Mouse (Mus musculus): ENCODE results near the gene Pan2. TPM values are rescaled to one million over a fixed set of nuclear protein-coding genes. Genes with fewer than 3 reads are reported as not detected.
"Not testable (repeated sequence)": the region's sequence is repeated elsewhere in the genome, so short reads cannot be mapped to it uniquely, and the experiment has no call there.

Pan2 gene
- total RNA-seq, 2 experiments from 2014 or later, result 24.0 to 32.8 TPM

DNA sequence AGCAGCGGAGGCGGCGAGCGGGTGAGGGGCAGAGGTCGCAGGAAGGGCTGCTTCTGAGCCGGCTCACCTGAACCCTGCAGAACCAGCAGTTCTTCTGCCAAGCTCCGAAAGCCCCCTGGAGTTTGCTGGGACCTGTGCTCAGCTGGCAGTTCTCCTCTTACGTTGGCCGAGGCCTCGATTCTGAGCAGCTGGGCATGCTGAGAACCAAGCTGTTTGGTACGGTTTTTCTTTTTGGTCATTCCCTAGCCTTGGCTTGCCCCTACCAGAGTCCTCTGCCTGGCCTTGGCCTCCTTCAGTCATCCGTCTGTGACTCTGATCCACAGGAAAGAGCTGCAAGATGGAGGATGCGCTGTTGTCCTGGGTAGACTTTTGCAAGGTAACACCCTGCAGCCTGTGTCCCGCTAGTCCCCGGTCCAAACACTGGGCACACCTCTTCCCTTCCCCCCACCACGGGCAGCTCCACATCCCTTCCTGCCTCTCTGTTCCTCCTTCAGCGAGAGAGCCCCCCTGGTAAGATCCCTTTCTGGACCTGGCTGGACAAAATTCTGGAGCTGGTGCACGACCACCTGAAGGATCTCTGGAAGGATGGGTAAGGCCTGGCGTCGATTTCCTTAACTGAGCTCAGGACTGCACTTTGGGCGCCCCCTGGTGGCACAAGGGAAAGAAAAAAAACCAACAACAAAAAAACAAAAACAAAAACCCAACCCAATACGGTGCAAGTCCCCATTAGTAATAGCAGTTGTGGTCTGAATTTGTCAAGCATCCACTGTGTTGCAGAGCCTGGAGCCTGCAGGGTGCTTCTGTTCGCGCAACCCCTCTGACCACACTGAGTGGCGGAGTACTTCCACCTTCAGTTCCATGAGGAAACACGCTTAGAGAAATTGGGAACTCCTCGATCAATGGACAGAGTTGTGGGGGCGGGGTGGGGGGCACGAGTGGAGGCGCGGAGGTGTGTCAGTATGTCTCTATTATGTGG is 19.2 kb upstream of the Pan2 start:
- peak; percentile 78 for DNase-seq

DNA sequence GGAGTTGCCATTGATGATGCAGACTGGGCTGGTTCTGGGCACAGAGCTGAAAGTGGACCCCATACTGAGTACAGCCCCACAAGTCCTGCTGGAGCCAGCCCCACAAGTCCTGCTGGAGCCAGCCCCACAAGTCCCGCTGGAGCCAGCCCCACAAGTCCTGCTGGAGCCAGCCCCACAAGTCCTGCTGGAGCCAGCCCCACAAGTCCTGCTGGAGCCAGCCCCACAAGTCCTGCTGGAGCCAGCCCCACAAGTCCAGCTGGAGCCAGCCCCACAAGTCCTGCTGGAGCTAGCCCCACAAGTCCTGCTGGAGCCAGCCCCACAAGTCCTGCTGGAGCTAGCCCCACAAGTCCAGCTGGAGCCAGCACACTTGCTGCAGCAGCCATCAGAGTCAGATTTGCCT is 12.5 kb upstream of the Pan2 start:
- peak; percentile 15 for DNase-seq

DNA sequence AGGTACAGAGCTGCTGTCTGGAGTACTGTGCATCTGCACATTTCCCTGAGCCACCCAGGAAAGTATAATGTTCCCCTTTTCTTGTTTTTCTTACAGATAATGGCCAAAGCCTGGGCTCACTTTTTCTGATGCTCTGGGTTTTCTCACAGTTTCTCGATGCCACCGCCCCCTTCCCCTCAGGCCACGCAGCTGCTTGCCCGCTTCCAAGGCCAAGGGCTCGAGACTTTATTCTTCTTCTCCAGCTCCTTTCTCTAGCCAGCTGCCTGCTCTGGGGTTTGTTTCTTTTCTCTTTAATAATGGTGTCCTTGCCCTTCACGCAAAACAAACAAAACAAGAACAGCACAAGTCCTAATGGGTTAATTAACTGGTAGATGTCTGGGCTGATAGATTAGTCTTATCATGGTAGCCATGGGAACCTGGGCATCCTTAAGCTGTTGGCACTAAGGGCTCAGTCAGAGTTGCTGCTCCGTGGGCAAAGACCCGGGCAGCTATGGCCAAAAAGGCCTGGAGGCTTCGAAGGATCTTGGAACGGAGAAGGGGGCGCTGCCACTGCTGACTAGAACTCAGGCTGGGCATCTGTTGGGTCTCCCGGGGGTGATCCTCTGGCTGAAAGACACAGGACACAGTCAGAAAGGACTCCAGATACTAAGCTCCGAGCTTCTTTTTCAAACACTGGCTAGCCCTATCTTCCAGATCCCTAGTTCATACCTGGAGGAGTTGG is 6.6 kb upstream of the Pan2 start:
- no peak for DNase-seq

DNA sequence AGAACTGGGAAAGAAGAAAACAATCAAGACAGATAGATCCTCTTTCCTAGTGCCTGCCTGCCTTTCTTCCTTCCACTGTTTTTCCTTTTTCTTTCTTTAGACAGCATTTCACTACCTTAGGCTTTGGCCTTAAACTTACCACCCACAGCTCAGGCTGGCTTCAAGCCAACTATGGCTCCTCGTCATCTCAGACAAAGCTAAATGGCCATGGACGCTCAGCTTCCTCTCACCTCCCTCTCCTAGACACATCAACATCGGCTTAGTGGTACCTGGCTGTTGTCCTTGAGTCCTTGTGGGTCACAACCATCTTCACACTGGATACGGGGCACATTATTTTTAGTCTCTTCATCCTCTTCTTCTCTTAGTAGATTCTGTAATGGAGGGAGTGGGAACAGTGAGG is 5.9 kb upstream of the Pan2 start:
- DNase-seq, result peak; percentile 61

DNA sequence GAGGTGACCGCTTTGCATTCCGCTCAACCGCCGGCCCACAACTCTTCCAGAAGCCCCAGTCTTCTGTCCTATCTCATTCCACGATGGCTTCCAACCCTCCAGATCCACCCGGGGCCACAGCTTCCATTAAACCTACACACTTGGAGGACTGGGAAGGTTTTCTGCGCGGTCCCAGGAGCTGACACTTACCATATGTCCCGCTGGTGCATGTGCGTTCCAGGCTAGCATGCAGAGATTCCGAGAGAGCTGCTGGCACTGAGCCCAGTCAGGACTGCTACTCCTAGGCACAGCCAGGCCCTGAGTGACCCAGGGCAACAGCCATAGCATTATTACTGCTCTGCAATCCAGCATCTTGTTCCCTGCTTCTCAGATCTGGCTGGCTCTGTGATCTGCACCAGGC is 5.5 kb upstream of the Pan2 start:
- peak; percentile 63 for DNase-seq

DNA sequence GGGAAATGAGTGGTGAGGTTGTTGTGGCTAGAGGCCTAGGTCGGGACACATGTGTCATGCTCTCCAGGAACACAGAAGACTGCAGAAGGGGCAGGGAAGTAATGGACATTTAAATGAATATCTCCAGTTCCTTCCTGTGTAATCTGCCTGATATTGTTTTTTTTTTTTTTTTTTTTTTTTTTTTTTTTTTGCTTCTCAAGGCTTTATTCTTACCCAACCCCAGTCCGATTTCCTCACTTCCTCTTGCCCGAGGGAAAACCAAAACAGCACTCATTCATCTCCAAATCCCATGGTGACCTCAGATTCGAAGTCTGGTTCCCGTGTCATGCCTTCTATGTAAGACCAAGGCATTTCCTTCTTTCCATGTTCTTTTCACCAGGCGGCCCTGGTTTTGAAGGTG is 4.9 kb upstream of the Pan2 start:
- DNase-seq, result peak; percentile 46

DNA sequence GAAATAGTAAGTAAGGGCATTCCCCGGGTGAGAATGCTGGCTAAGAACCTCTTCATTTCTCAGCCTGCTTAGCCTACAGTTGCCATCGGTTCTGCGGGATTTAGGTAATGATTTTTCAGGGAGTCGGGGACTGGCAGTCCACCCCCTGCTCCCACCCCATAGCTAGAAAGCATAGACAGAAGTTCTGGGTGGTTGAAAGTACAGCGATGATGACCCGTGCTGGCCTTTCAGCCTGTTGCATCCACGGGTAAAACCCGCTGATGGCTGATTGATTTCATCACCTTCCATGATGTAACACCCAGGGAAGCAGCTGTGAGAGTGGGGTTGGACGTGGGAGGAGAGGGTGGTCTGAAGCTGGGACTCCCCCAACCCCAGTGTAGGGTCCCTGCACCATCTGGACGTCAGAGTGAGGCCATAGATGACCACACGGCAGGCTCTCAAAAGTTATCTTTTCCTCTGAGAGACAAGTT is 4.4 kb upstream of the Pan2 start, which contains the start of gene Il23a:
Gene Il23a (minus strand): TSS at position 51 of the 470 bp plus-strand sequence.
- no peak for DNase-seq

DNA sequence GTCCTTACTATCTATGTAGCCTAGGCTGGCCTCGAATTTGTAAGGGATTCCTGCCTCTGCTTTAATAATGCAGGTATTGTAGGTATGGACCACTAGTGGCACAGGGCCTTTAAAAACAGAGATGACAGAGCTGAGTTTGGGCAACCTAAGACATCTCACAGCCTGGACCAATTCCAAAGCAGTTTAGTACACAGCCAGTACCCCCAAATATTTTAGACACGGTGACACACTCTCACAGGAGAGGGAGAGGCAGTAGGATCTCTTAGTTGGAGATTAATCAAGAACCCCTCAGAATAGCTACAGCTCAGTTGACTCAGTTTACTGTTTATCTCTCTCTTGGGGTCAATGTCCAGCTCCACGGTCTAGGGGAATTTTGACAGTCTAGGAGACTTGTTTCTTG is 778 bp upstream of the Pan2 start:
- DNase-seq, result no peak

DNA sequence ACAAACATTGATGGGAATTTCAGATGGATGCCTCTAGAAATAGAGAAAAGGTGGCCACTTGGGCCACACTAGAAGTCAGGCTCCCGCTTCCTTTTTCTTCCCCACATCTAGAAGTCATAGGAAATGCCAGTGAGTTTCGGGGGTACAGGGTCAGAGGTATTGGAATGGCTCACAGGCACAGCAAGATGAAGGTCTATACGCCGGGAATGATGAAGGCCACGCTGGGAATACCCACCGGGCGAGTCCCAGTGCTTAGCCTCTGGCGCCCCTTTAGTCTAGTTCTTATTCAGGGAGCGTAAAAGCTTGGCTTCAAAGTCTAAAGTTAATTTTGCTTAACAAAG is 380 bp upstream of the Pan2 start:
- no peak for DNase-seq

DNA sequence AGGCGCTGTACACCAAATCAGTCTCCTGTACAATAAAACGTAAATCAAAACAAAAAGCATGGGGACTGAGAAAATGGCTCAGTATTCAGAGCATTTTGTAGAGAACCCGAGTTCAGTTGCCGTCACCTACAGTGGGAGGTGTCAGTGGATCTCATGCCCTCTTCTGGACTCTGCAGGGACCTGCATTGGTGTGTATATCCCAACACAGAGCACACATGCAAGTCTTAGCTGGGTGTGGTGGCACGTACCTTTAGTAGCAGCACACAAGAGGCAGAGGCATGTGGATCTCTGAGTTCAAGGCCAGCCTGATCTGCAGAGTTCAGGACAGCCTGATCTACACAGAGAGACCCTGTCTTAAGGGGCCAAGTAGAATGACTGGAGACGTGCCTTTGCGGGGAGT is 6.5 kb downstream of the Pan2 start:
- DNase-seq, result peak; percentile 16

DNA sequence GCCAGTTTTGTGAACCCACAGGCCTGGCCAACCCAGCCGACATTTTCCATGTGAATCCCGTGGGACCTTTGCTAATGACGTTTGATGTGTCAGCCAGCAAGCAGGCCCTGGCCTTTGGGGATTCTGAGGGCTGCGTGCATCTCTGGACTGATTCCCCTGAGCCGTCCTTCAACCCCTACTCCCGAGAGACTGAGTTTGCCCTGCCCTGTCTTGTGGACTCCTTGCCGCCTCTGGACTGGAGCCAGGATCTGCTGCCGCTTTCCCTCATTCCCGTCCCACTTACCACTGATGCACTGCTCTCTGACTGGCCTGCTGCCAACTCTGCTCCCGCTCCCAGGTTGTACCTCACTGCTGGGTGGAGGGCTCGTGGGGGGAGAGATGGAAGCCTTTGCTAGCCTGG is 7.0 kb downstream of the Pan2 start:
- DNase-seq, result peak; percentile 83

DNA sequence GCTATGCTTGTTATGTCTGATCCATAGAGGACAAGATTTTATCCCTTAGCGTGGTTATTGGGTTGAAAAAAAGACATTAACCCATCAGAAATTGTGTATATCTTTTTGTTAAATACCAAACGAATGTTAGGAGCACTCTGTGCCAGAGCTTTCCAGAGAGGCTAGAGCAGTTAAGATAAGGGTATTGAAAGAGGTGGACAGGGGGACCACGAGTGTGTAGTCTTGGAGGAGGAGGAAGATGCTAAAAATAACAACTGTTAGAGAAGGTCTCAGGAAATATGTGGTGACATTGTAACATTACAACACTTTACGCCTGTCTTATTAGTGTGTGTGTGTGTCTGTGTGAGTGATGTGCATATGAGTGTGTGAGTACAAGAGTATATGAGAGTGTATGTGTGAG is 7.8 kb downstream of the Pan2 start:
- DNase-seq, result no peak

DNA sequence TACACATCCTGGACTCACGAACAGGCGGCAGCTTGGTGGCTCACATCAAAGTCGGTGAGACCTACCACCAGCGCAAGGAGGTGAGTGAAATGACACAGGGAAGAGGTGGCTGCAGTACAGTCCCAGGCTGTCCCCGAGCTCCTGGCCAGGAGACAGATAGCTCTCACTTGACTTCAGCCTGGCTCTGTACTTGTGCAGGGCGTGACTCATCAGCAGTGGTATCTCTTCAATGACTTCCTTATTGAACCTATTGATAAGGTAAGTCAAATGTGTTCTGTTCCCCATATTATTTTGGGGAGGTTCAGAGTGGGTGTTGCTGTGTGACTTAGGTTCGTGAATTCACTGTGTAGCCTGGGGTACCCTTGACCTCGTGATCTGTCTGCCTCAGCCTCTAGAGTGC is 12.4 kb downstream of the Pan2 start:
- no peak for DNase-seq

DNA sequence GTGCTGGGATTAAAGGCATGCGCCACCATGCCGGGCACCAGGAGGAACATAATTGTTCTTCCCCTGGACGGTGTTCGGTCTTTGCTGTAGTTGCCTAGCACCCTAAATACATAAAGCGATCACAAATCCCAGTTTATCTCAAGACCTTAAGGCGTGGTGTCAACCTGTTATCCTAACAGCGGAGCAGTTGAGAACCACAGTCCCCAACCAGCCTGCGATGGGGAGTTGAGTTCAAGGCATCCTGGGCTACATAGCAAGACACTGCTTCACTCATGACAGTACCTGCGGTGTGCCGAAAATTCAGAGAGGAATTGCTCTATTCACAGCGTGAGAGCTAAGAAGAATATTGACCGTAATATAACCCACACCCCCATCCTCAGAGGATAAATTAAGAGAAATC is 18.5 kb downstream of the Pan2 start:
- DNase-seq, result no peak

DNA sequence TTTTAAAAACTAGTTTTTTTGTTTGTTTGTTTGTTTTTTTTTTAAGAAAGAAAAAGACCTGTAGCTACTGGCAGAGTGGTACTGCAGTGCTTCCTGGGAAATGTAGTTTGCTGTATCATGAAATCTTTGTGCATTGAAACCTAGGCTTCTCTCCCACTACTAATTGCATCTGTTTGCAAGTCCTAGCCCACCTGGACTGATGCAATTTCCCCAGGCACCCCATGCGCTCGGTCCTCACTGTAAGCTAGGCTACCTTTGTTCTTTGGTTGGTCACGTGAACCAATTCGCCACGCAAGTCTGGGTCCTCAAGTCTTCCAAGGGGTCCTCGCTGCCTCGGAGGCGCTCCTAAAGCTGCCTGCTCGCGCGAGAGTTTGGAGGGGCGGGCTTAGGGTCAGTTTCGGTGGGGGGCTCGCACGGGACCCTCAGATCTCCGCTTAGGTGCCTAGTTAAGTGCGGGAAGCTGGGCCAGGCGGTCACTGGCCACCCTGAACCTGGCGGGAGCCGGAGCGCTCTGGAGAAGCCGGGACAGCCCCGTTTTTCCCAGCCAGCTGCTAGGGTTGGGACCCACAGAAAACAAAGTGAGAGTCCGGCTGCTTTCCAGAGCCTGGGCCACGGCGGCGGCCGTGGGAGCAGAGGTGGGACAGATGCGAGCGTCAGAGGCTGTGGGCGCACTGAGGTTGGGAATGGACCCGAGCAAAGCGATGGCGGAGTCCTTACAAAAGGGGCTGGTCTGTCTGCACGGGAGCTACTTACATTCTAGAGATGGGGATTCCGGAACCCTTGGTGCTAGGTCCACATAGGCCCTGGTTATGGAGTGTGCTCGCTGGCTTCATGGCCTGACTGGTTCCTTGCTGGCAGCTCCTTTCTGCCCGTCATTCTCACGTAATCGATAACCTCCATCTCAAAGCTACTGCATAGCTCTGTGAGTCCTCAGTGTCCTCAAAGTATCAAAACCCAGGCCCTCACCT is 19.3 kb downstream of the Pan2 start, which contains the start of gene Cnpy2:
Gene Cnpy2 (plus strand): TSS at position 319 of the 968 bp plus-strand sequence.
- peak; percentile 87 for DNase-seq

DNA sequence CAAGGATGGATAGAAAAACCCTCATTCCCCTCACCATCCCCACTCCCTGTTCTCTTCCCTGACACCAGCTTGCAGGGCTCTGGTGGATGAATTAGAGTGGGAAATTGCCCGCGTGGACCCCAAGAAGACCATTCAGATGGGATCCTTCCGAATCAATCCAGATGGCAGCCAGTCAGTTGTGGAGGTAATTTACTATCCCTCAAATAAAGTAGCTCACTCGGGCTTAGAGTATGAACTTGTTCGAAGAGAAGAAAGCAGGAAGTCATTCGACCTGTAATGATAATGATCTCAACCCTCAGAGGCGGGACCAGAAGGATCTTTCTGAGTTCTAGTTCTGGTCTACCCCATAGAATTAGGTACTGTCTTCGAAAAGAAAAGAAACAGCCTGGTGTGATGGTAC is 20.4 kb downstream of the Pan2 start:
- DNase-seq, result no peak

DNA sequence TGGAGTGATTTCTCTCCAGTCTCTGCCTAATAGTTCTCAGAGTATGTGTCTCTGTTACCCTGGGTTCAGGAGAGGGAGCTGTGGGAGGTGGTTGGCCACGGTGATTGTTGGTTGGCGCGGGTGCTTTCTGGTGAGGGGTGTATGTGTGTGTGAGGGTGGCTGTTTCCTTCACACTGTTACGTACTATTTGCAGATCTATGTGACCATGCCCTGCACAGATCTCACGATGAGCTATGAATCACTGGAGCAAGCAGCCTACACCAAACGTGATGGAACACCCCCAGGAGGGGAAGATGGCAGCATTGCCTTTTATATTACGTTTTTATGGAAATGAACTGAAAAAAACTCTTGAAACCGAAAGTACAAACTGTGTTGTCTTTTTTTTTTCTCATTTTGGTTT is 23.7 kb downstream of the Pan2 start:
- no peak for DNase-seq

DNA sequence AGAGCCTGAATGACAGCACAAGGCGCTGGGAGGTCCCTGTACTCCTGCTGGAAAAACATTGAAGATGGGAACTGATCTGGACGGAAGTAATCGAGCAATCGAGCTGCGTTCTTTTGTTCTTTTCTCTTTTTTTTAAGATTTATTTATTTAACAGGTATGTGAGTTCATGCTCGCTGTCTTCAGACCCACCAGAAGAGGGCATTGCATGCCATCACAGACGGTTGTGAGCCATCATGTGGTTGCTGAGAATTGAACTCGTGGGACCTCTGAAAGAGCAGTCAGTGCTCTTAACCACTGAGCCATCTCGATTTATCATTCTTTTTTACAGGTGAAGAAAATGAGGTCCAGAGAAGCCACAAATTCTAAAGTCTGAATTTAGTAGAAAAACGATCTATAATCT is 24.5 kb downstream of the Pan2 start:
- no peak for DNase-seq

DNA sequence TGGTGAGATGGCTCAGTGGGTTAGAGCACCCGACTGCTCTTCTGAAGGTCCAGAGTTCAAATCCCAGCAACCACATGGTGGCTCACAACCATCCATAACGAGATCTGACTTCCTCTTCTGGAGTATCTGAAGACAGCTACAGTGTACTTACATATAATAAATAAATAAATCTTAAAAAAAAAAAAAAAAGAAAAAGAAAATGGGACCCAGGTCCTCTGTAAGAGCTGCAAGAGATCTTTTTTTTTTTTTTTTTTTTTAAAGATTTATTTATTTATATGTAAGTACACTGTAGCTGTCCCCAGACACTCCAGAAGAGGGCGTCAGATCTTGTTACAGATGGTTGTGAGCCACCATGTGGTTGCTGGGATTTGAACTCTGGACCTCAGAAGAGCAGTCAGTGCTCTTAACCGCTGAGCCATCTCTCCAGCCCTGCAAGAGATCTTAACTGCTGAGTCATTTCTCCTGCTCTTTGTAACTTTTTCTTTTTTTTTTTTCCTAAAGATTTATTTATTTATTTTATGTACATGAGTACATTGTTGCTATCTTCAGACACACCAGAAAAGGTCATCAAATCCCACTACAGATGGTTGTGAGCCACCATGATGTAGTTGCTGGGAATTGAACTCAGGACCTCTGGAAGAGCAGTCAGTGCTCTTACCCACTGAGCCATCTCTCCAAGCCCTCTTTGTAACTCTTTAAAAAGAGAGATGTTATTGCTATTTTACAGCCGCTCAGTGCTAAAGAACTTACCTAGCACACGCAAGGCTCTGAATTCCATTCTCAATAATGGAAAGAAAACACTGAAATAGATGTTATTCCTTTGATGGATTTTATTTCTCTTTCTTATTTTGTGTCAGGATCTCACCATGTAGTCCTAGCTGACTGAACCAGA is 29.5 kb downstream of the Pan2 start:
- DNase-seq, result not testable (repeated sequence)

DNA sequence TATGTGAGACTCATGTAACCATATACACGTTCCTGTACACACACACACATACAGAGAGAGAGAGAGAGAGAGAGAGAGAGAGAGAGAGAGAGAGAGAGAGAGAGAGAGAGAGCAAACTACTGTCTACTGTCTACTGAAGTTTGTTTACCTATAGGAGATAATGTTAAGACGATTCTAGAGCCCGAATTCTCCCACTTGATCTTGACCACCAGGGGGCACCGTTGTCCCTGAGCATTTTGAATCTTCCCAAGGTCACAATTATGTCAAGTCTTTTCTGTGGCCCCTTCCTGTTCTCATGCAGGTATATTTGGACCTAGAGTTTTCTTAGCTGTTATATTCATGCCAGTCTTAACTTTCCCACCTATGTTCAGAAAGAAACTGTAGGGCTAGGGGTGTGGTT is 32.4 kb downstream of the Pan2 start:
- peak; percentile 87 for DNase-seq

DNA sequence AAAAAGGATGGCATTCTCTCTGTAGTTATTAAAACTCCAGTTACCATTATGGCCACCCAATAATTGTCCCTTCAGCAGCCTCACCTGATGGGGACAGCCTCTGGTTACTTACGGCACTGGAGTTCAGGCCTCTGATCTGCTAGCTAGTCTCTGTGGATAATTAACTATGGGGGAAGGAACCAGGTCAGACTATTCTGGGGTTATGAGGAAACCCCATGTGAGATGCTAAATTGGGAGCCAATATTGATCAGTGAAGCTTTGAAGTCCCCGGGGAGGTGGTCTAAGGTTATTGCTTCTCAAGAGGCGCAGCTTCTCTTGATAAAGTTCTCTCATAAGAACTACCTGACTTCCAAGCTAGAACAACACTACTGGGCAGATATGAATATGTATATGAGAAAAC is 33.1 kb downstream of the Pan2 start:
- DNase-seq, result no peak
